Mouse (Mus musculus) MEL (cell line): ENCODE measurements around the gene Pfkfb3. TPM values are rescaled to one million over a fixed set of nuclear protein-coding genes. Genes with fewer than 3 reads are reported as not detected.
A peak's percentile ranks its signal among the peaks of the same experiment; 100 is the strongest.

Source experiments
- DNase-seq: peaks from one replicate; pipeline ENCODE4 v3.0.0; 2011; ENCODE audit warnings: low read depth, low spot score
- H3K27ac ChIP-seq: 2 replicates; pipeline ENCODE4 v1.5.1; 2012; ENCODE audit warnings: low read depth, mild to moderate bottlenecking, control low read depth, low read length, moderate library complexity; ENCODE audit not compliant: control insufficient read depth
- H3K27me3 ChIP-seq, 2 experiments: fragments of 150-350 bp in 1 of 2; sonication (generic) in 1 of 2; 2 replicates each; pipeline ENCODE4 v1.6.1; 2012; ENCODE audit warnings: low read length in 2 of 2, mild to moderate bottlenecking in 2 of 2, improper control_type of control experiment in 1 of 2, moderate library complexity in 1 of 2; ENCODE audit not compliant: insufficient read depth in 2 of 2, control insufficient read depth in 1 of 2
- H3K36me3 ChIP-seq, 2 experiments: 2 replicates each; pipeline ENCODE4 v1.6.1; 2012 to 2014; ENCODE audit warnings: low read length in 2 of 2, improper control_type of control experiment in 1 of 2, inconsistent platforms in 1 of 2, mild to moderate bottlenecking in 1 of 2; ENCODE audit not compliant: insufficient read depth in 2 of 2, control insufficient read depth in 1 of 2
- H3K4me1 ChIP-seq, 2 experiments: fragments of 150-350 bp in 1 of 2; sonication (generic) in 1 of 2; 2 replicates each; pipeline ENCODE4 v1.6.1; 2012; ENCODE audit warnings: low read length in 2 of 2, improper control_type of control experiment in 1 of 2, mild to moderate bottlenecking in 1 of 2; ENCODE audit not compliant: insufficient read depth in 2 of 2, control insufficient read depth in 1 of 2
- H3K4me3 ChIP-seq, 2 experiments: fragments of 150-350 bp in 1 of 2; sonication (generic) in 1 of 2; 2 replicates each; pipeline ENCODE4 v1.5.1; 2012; ENCODE audit warnings: low read depth in 2 of 2, low read length in 2 of 2, mild to moderate bottlenecking in 2 of 2, moderate library complexity in 2 of 2, control low read depth in 1 of 2, improper control_type of control experiment in 1 of 2; ENCODE audit not compliant: control insufficient read depth in 1 of 2, insufficient read depth in 1 of 2
- H3K79me2 ChIP-seq: 2 replicates; pipeline ENCODE4 v1.6.1; 2012; ENCODE audit warnings: mild to moderate bottlenecking, low read length, moderate library complexity; ENCODE audit not compliant: control insufficient read depth, poor library complexity, insufficient read depth
- H3K9ac ChIP-seq: 2 replicates; pipeline ENCODE4 v1.6.1; 2012; ENCODE audit warnings: low read depth, mild to moderate bottlenecking, control low read depth, low read length, moderate library complexity; ENCODE audit not compliant: control insufficient read depth, poor library complexity, severe bottlenecking
- H3K9me3 ChIP-seq: fragments of 150-350 bp; sonication (generic); replicated peaks from 2 replicates; pipeline ENCODE4 v1.6.1; 2012; ENCODE audit warnings: mild to moderate bottlenecking, low read length, improper control_type of control experiment, moderate library complexity; ENCODE audit not compliant: insufficient read depth
- BHLHE40 ChIP-seq: IDR thresholded peaks from 2 replicates; pipeline ENCODE4 v1.6.1; 2012; ENCODE audit warnings: low read depth, mild to moderate bottlenecking, inconsistent platforms, low read length, improper control_type of control experiment, borderline replicate concordance
- CHD1 ChIP-seq: IDR thresholded peaks from 2 replicates; pipeline ENCODE4 v1.6.1; 2012; ENCODE audit warnings: low read depth, mild to moderate bottlenecking, inconsistent platforms, low read length, improper control_type of control experiment
- CHD2 ChIP-seq: IDR thresholded peaks from 2 replicates; pipeline ENCODE4 v1.6.1; 2011; ENCODE audit warnings: low read length, improper control_type of control experiment
- E2F4 ChIP-seq: IDR thresholded peaks from 2 replicates; pipeline ENCODE4 v1.6.1; 2011; ENCODE audit warnings: low read depth, low read length, improper control_type of control experiment, borderline replicate concordance
- ELF1 ChIP-seq: IDR thresholded peaks from 2 replicates; pipeline ENCODE4 v1.6.1; 2014; ENCODE audit warnings: low read depth, mild to moderate bottlenecking, inconsistent platforms, low read length, improper control_type of control experiment, moderate library complexity
- EP300 ChIP-seq, 2 experiments: IDR thresholded peaks; 2 replicates each; pipeline ENCODE4 v1.6.1; 2011; ENCODE audit warnings: improper control_type of control experiment in 2 of 2, low read length in 2 of 2, low read depth in 1 of 2, mild to moderate bottlenecking in 1 of 2
- ETS1 ChIP-seq: IDR thresholded peaks from 2 replicates; pipeline ENCODE4 v1.6.1; 2012; ENCODE audit warnings: low read depth, mild to moderate bottlenecking, inconsistent platforms, low read length, improper control_type of control experiment, moderate library complexity
- GABPA ChIP-seq: IDR thresholded peaks from 2 replicates; pipeline ENCODE4 v1.6.1; 2012; ENCODE audit warnings: low read depth, mild to moderate bottlenecking, inconsistent platforms, low read length, improper control_type of control experiment, moderate library complexity
- HCFC1 ChIP-seq: IDR thresholded peaks from 2 replicates; pipeline ENCODE4 v1.6.1; 2012; ENCODE audit warnings: low read depth, mild to moderate bottlenecking, inconsistent platforms, low read length, improper control_type of control experiment, moderate library complexity
- MAX ChIP-seq: IDR thresholded peaks from 2 replicates; pipeline ENCODE4 v1.6.1; 2011; ENCODE audit warnings: low read length, improper control_type of control experiment
- MXI1 ChIP-seq: IDR thresholded peaks from 2 replicates; pipeline ENCODE4 v1.6.1; 2011; ENCODE audit warnings: mild to moderate bottlenecking, low read depth, low read length, improper control_type of control experiment
- MYC ChIP-seq: IDR thresholded peaks from 2 replicates; pipeline ENCODE4 v1.6.1; 2011; ENCODE audit warnings: low read depth, mild to moderate bottlenecking, low read length, improper control_type of control experiment, moderate library complexity
- NELFE ChIP-seq: IDR thresholded peaks from 2 replicates; pipeline ENCODE4 v1.6.1; 2011; ENCODE audit warnings: low read depth, low read length, improper control_type of control experiment
- NRF1 ChIP-seq: IDR thresholded peaks from 2 replicates; pipeline ENCODE4 v1.6.1; 2014; ENCODE audit warnings: low read depth, mild to moderate bottlenecking, inconsistent platforms, low read length, improper control_type of control experiment, moderate library complexity; ENCODE audit not compliant: poor library complexity, insufficient read depth, severe bottlenecking
- POLR2A ChIP-seq, 2 experiments: IDR thresholded peaks; 2 replicates each; pipeline ENCODE4 v1.6.1; 2011 to 2012; ENCODE audit warnings: low read length in 2 of 2, mild to moderate bottlenecking in 2 of 2, control low read depth in 1 of 2, improper control_type of control experiment in 1 of 2, low read depth in 1 of 2, moderate library complexity in 1 of 2; ENCODE audit not compliant: control insufficient read depth in 1 of 2, insufficient read depth in 1 of 2, poor library complexity in 1 of 2
- POLR2AphosphoS2 ChIP-seq: IDR thresholded peaks from 2 replicates; pipeline ENCODE4 v1.6.1; 2011; ENCODE audit warnings: low read length, improper control_type of control experiment
- POLR2AphosphoS5 ChIP-seq: IDR thresholded peaks from 2 replicates; pipeline ENCODE4 v1.6.1; 2012; ENCODE audit warnings: low read depth, borderline replicate concordance, mild to moderate bottlenecking, inconsistent platforms, low read length, moderate library complexity, mixed read lengths
- SIN3A ChIP-seq: IDR thresholded peaks from 2 replicates; pipeline ENCODE4 v1.6.1; 2012; ENCODE audit warnings: low read length, improper control_type of control experiment, inconsistent platforms
- SMC3 ChIP-seq: IDR thresholded peaks from 2 replicates; pipeline ENCODE4 v1.6.1; 2011; ENCODE audit warnings: low read depth, low read length, improper control_type of control experiment
- TBP ChIP-seq: IDR thresholded peaks from 2 replicates; pipeline ENCODE4 v1.8.0; 2011; ENCODE audit warnings: low read depth, low read length, improper control_type of control experiment
- TCF12 ChIP-seq: IDR thresholded peaks from 2 replicates; pipeline ENCODE4 v1.6.1; 2014; ENCODE audit warnings: low read depth, mild to moderate bottlenecking, inconsistent platforms, low read length, improper control_type of control experiment, moderate library complexity
- USF1 ChIP-seq: IDR thresholded peaks from 2 replicates; pipeline ENCODE4 v1.6.1; 2014; ENCODE audit warnings: low read depth, mild to moderate bottlenecking, inconsistent platforms, low read length, improper control_type of control experiment, moderate library complexity
- USF2 ChIP-seq, 2 experiments: IDR thresholded peaks; 2 replicates each; pipeline ENCODE4 v1.6.1; 2011 to 2012; ENCODE audit warnings: improper control_type of control experiment in 2 of 2, low read length in 2 of 2, borderline replicate concordance in 1 of 2, inconsistent platforms in 1 of 2, low read depth in 1 of 2, mild to moderate bottlenecking in 1 of 2; ENCODE audit not compliant: insufficient read depth in 1 of 2
- ZNF384 ChIP-seq: IDR thresholded peaks from 2 replicates; pipeline ENCODE4 v1.6.1; 2012; ENCODE audit warnings: low read depth, mild to moderate bottlenecking, inconsistent platforms, low read length, improper control_type of control experiment
- polyA plus RNA-seq, 2 experiments: library from polyadenylated mRNA; stranded (reverse) in 1 of 2; unstranded in 1 of 2; fragments of >175 nt in 1 of 2; fragments of >200 nt in 1 of 2; gene quantifications; 2 replicates each; pipeline versions ENCODE4 v1.2.1 to v1.2.4; 2012; ENCODE audit warnings: low replicate concordance in 2 of 2, low read depth in 1 of 2; ENCODE audit not compliant: insufficient read length in 2 of 2, insufficient read depth in 1 of 2, missing spikeins in 1 of 2
- total RNA-seq: library from RNA; depleted of rRNA; stranded (reverse); fragments of 300-350 nt; gene quantifications from 2 replicates; pipeline ENCODE4 v1.2.3, GENCODE M21; 2012

The Pfkfb3 gene
- total and polyA plus RNA-seq, 3 experiments, result 9.9 to 13.8 TPM; not detected in 1

DNA sequence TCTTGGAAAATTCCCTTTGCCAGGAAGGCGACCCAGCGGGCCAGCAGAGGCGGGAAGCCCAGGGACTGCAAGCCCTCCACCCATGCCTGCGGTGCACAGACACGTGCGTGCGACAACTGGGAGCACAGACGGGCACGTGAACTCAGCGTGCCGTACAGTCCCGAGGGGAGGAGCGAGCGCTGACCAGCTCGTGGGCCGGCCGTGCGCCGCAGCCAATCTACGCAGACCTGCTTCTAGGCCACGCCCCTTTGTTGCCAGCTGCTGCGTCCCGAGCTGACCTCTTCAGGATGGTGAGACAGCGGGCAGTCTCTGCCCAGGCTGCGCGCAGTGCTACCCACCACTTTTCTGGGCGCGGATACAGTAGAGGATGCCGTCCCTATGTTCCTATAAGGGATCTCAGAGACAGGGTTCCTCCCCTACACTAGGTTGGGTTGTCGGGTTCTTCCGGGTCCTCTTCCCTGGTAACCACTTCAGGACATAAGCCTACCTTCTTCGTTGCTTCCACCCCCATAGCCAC lies 18.4 kb downstream of the Pfkfb3 start:
- DNase-seq, result peak; percentile 93
- Histone ChIP-seq H3K9me3 (no peaks in the 10 kb centered on the region), H3K4me1 (no peaks in the 10 kb centered on the region; a peak in 1 of 4 replicates), H3K27me3 (no peaks in the 10 kb centered on the region), H3K79me2 (peaks cover 3% of the 10 kb centered on the region; the same call in 1 of the 2 replicates), H3K27ac (peak overlapping the region; percentile 86), H3K4me3 (peak overlapping the region; percentile 66 to 89), H3K9ac (peak overlapping the region; percentile 93), H3K36me3 (peaks cover 0 to 13% of the 10 kb centered on the region in 2 experiments; a peak in 2 of 4 replicates)
- peak; percentile 60; the same call in 1 of the 2 replicates for TF ChIP-seq POLR2AphosphoS5
- TF ChIP-seq MAX, result peak; percentile 99
- peak; percentile 99 for TF ChIP-seq BHLHE40
- TF ChIP-seq TBP, result peak; percentile 58; the same call in 1 of the 2 replicates
- no peak for TF ChIP-seq ZNF384
- 0 out of 2 replicates have a peak, but pooled peaks have one; percentile 48 for TF ChIP-seq POLR2AphosphoS2
- peak; percentile 81 to 92 for TF ChIP-seq POLR2A (IDR thresholded peaks at IDR 0.05; ENCODE audit: control insufficient read depth in 1 of 2, insufficient read depth in 1 of 2, low read depth in 1 of 2, low read length in 2 of 2, poor library complexity in 1 of 2)
- TF ChIP-seq ETS1, result peak; percentile 82; the same call in 1 of the 2 replicates
- TF ChIP-seq ELF1, result peak; percentile 69; the same call in 1 of the 2 replicates
- no peak for TF ChIP-seq CHD2
- no peak for TF ChIP-seq CHD1
- peak; percentile 59; the same call in 1 of the 2 replicates for TF ChIP-seq NRF1
- TF ChIP-seq MYC, result peak; percentile 99
- TF ChIP-seq HCFC1, result peak; percentile 31; the same call in 1 of the 2 replicates
- TF ChIP-seq GABPA, result no peak
- TF ChIP-seq SIN3A, result peak; percentile 94
- 0 out of 4 replicates have a peak, but pooled peaks of 1 of the 2 experiments have one; percentile 14 for TF ChIP-seq USF2 (IDR thresholded peaks at IDR 0.05; ENCODE audit: borderline replicate concordance in 1 of 2, insufficient read depth in 1 of 2, low read depth in 1 of 2, low read length in 2 of 2)
- TF ChIP-seq NELFE, result peak; percentile 79
- peak; percentile 100 for TF ChIP-seq MXI1
- TF ChIP-seq EP300 (IDR thresholded peaks at IDR 0.05; ENCODE audit: low read depth in 1 of 2, low read length in 2 of 2), result peak in 1 of 2 experiments; percentile 42; a peak in 1 of 4 replicates
- no peak for TF ChIP-seq E2F4
- peak; percentile 84 for TF ChIP-seq USF1
- TF ChIP-seq TCF12, result peak; percentile 29; the same call in 1 of the 2 replicates
- no peak for TF ChIP-seq SMC3
